Mouse (Mus musculus) E14TG2a.4 (cell line): Measurements from ENCODE around the gene Msn.

Experiments
- H3K27me3 ChIP-seq: 2 replicates; pipeline ENCODE4 v1.6.1; 2014; ENCODE audit warnings: low read length, control low read depth; ENCODE audit not compliant: insufficient read depth
- H3K36me3 ChIP-seq: 2 replicates; pipeline ENCODE4 v1.6.1; 2014; ENCODE audit warnings: low read length, control low read depth; ENCODE audit not compliant: insufficient read depth
- H3K4me1 ChIP-seq: replicated peaks from 2 replicates; pipeline ENCODE4 v1.6.1; 2014; ENCODE audit warnings: low read depth, low read length, control low read depth
- H3K4me3 ChIP-seq: replicated peaks from 2 replicates; pipeline ENCODE4 v1.5.1; 2014; ENCODE audit warnings: mild to moderate bottlenecking, low read length
- H3K9me3 ChIP-seq: 2 replicates; pipeline ENCODE4 v1.6.1; 2014; ENCODE audit warnings: low read length, control low read depth
- CTCF ChIP-seq: conservative IDR thresholded peaks from 2 replicates; pipeline ENCODE4 v1.5.1; 2014; ENCODE audit warnings: low read length
- NANOG ChIP-seq: IDR thresholded peaks from 2 replicates; pipeline ENCODE4 v1.6.1; 2014; ENCODE audit warnings: borderline replicate concordance, low read length, mixed read lengths
- POU5F1 ChIP-seq: IDR thresholded peaks from 2 replicates; pipeline ENCODE4 v1.6.1; 2014; ENCODE audit warnings: low read length, borderline replicate concordance

Msn gene

GRCm38 (mm10) chrX:96107427-96108291 lies 11.8 kb downstream of the Msn start:
- 0 out of 2 replicates have a peak, but pooled peaks cover 4% of the 10 kb centered on the region for H3K36me3 ChIP-seq
- TF ChIP-seq CTCF (no peak), POU5F1 (no peak), NANOG (no peak)
- no peaks in the 10 kb centered on the region for H3K9me3 ChIP-seq
- 0 out of 2 replicates have a peak, but pooled peaks cover 5% of the 10 kb centered on the region for H3K4me1 ChIP-seq
- H3K4me3 ChIP-seq, result no peak overlapping the region
- no peaks in the 10 kb centered on the region for H3K27me3 ChIP-seq

- Histone ChIP-seq H3K9me3 (no peaks in the 10 kb centered on the region), H3K27me3 (no peaks in the 10 kb centered on the region), H3K36me3 (peaks cover 14% of the 10 kb centered on the region), H3K4me1 (no peaks in the 10 kb centered on the region), H3K4me3 (no peak overlapping the region)
- TF ChIP-seq CTCF (no peak), POU5F1 (no peak), NANOG (no peak)
These were observed 17.3 kb downstream of the Msn start for GRCm38 (mm10) chrX:96113106-96113634.

GRCm38 (mm10) chrX:96115501-96115900 lies 19.7 kb downstream of the Msn start:
- H3K36me3 ChIP-seq, result peaks cover 10% of the 10 kb centered on the region
- no peak overlapping the region for H3K4me3 ChIP-seq
- no peaks in the 10 kb centered on the region for H3K4me1 ChIP-seq
- H3K9me3 ChIP-seq, result no peaks in the 10 kb centered on the region
- no peaks in the 10 kb centered on the region for H3K27me3 ChIP-seq
- no peak for TF ChIP-seq NANOG
- TF ChIP-seq POU5F1, result no peak
- TF ChIP-seq CTCF, result no peak

- Histone ChIP-seq H3K36me3 (peaks cover 10% of the 10 kb centered on the region), H3K27me3 (no peaks in the 10 kb centered on the region), H3K9me3 (no peaks in the 10 kb centered on the region), H3K4me1 (peaks cover 12% of the 10 kb centered on the region; the same call in 1 of the 2 replicates), H3K4me3 (no peak overlapping the region)
- TF ChIP-seq CTCF (no peak), POU5F1 (no peak), NANOG (no peak)
These were observed 21.5 kb downstream of the Msn start for GRCm38 (mm10) chrX:96117366-96117765.

GRCm38 (mm10) chrX:96119997-96120396 lies 24.2 kb downstream of the Msn start:
- Histone ChIP-seq H3K36me3 (peaks cover 10% of the 10 kb centered on the region), H3K4me1 (peaks cover 12% of the 10 kb centered on the region; the same call in 1 of the 2 replicates), H3K27me3 (no peaks in the 10 kb centered on the region), H3K9me3 (no peaks in the 10 kb centered on the region), H3K4me3 (no peak overlapping the region)
- TF ChIP-seq NANOG (no peak), POU5F1 (no peak), CTCF (no peak)

GRCm38 (mm10) chrX:96121912-96122311 lies 26.1 kb downstream of the Msn start:
- H3K4me1 ChIP-seq, result peaks cover 17% of the 10 kb centered on the region; the same call in 1 of the 2 replicates
- TF ChIP-seq CTCF (no peak), NANOG (no peak), POU5F1 (no peak)
- H3K27me3 ChIP-seq, result no peaks in the 10 kb centered on the region
- H3K36me3 ChIP-seq, result peaks cover 3% of the 10 kb centered on the region
- no peak overlapping the region for H3K4me3 ChIP-seq
- H3K9me3 ChIP-seq, result no peaks in the 10 kb centered on the region

- TF ChIP-seq NANOG, result no peak
- TF ChIP-seq CTCF, result no peak
- no peak for TF ChIP-seq POU5F1
- H3K4me3 ChIP-seq, result no peak overlapping the region
- peaks cover 40% of the 10 kb centered on the region for H3K4me1 ChIP-seq
- H3K9me3 ChIP-seq, result no peaks in the 10 kb centered on the region
- H3K36me3 ChIP-seq, result peaks cover 2% of the 10 kb centered on the region
- H3K27me3 ChIP-seq, result no peaks in the 10 kb centered on the region
These were observed 31.0 kb downstream of the Msn start for GRCm38 (mm10) chrX:96126803-96127202.

GRCm38 (mm10) chrX:96130139-96130538 lies 34.3 kb downstream of the Msn start:
- Histone ChIP-seq H3K27me3 (no peaks in the 10 kb centered on the region), H3K4me1 (peaks cover 70% of the 10 kb centered on the region), H3K4me3 (0 out of 2 replicates have a peak overlapping the region, but pooled peaks have one; percentile 10), H3K36me3 (peaks cover 5% of the 10 kb centered on the region), H3K9me3 (no peaks in the 10 kb centered on the region)
- TF ChIP-seq POU5F1 (no peak), NANOG (no peak), CTCF (no peak)
